Mouse (Mus musculus) heart, embryonic 16.5 days (tissue): ENCODE data around the gene C8b. TPM values are rescaled to one million over a fixed set of nuclear protein-coding genes. Genes with fewer than 3 reads are reported as not detected.

Experiments
- ATAC-seq: fragments of 200-750 bp; cut with Nextera tagmentation; replicated peaks from 2 replicates; pipeline ENCODE4 v1.8.0; 2017; ENCODE audit warnings: moderate number of reproducible peaks; ENCODE audit not compliant: insufficient read depth, low FRiP score; ENCODE audit errors: extremely low read depth
- H3K27ac ChIP-seq: fragments of 300-500 bp; sonication (generic); 2 replicates; pipeline ENCODE4 v1.5.1; 2014; ENCODE audit warnings: mild to moderate bottlenecking, low read length, control low read depth, moderate library complexity
- H3K27me3 ChIP-seq: fragments of 300-500 bp; sonication (generic); 2 replicates; pipeline ENCODE4 v1.6.1; 2014; ENCODE audit warnings: low read length, mixed read lengths; ENCODE audit not compliant: control insufficient read depth, insufficient read depth
- H3K36me3 ChIP-seq: fragments of 300-500 bp; sonication (generic); 2 replicates; pipeline ENCODE4 v1.6.1; 2014; ENCODE audit not compliant: control insufficient read depth, insufficient read depth
- H3K4me1 ChIP-seq: fragments of 300-500 bp; sonication (generic); 2 replicates; pipeline ENCODE4 v1.6.1; 2014; ENCODE audit warnings: low read length, mixed read lengths; ENCODE audit not compliant: control insufficient read depth, insufficient read depth
- H3K4me2 ChIP-seq: fragments of 300-500 bp; sonication (generic); 2 replicates; pipeline ENCODE4 v1.6.1; 2014; ENCODE audit warnings: low read depth, mild to moderate bottlenecking, control low read depth, low read length
- H3K4me3 ChIP-seq: fragments of 300-500 bp; sonication (generic); 2 replicates; pipeline ENCODE4 v1.5.1; 2014; ENCODE audit warnings: mild to moderate bottlenecking, control low read depth, low read length
- H3K9ac ChIP-seq: fragments of 300-500 bp; sonication (generic); 2 replicates; pipeline ENCODE4 v1.6.1; 2014; ENCODE audit warnings: low read length, control low read depth
- H3K9me3 ChIP-seq: fragments of 300-500 bp; sonication (generic); replicated peaks from 2 replicates; pipeline ENCODE4 v1.6.1; 2016; ENCODE audit warnings: low read length; ENCODE audit not compliant: control insufficient read depth
- WGBS: fragments of 180-500 bp; shearing (Covaris S2); extraction: QIAGEN DNeasy Blood & Tissue Kit; methylation state at CpG from one replicate; pipeline ENCODE4 v1.1.7; 2014; 5-methylcytosine and 5-hydroxymethylcytosine counted together
- polyA plus RNA-seq: library from polyadenylated mRNA; unstranded; fragments of >200 nt; fragmentation: Nextera tagmentation; extraction: Ambion mirVana; gene quantifications from 2 replicates; pipeline ENCODE4 v1.2.1, GENCODE M21; 2015

The C8b gene
- polyA plus RNA-seq, 1 experiment from 2014 or later: 0.11 TPM

GRCm38 (mm10) chr4:104798951-104799350, 32.8 kb downstream of the C8b start:
- Histone ChIP-seq H3K36me3 (no peaks in the 10 kb centered on the region), H3K9me3 (no peaks in the 10 kb centered on the region), H3K27ac (no peak overlapping the region), H3K9ac (no peak overlapping the region), H3K4me2 (no peak overlapping the region), H3K27me3 (no peaks in the 10 kb centered on the region), H3K4me3 (no peak overlapping the region), H3K4me1 (no peaks in the 10 kb centered on the region)
- 82% methylated on average over 9 of the region's 9 CpGs for WGBS
- no peak for ATAC-seq

GRCm38 (mm10) chr4:104801625-104802024, 35.5 kb downstream of the C8b start:
- H3K27me3 ChIP-seq: no peaks in the 10 kb centered on the region
- no peaks in the 10 kb centered on the region for H3K36me3 ChIP-seq
- no peak for ATAC-seq
- no peak overlapping the region for H3K4me2 ChIP-seq
- H3K4me1 ChIP-seq: no peaks in the 10 kb centered on the region
- H3K9me3 ChIP-seq: no peaks in the 10 kb centered on the region
- WGBS: 83% methylated on average over 3 of the region's 3 CpGs
- H3K9ac ChIP-seq: no peak overlapping the region
- no peak overlapping the region for H3K4me3 ChIP-seq
- H3K27ac ChIP-seq: no peak overlapping the region

GRCm38 (mm10) chr4:104804100-104804499, 38.0 kb downstream of the C8b start:
- Histone ChIP-seq H3K4me1 (no peaks in the 10 kb centered on the region), H3K9me3 (no peaks in the 10 kb centered on the region), H3K27ac (no peak overlapping the region), H3K4me3 (no peak overlapping the region), H3K36me3 (no peaks in the 10 kb centered on the region), H3K27me3 (no peaks in the 10 kb centered on the region), H3K4me2 (no peak overlapping the region), H3K9ac (no peak overlapping the region)
- no peak for ATAC-seq
- 69% methylated on average over 4 of the region's 4 CpGs for WGBS

- no peak overlapping the region for H3K4me2 ChIP-seq
- H3K9ac ChIP-seq: no peak overlapping the region
- no peak overlapping the region for H3K27ac ChIP-seq
- ATAC-seq: no peak
- no peaks in the 10 kb centered on the region for H3K4me1 ChIP-seq
- WGBS: 78% methylated on average over 19 of the region's 19 CpGs
- H3K36me3 ChIP-seq: no peaks in the 10 kb centered on the region
- no peaks in the 10 kb centered on the region for H3K9me3 ChIP-seq
- H3K4me3 ChIP-seq: no peak overlapping the region
- H3K27me3 ChIP-seq: no peaks in the 10 kb centered on the region
Measured at GRCm38 (mm10) chr4:104805414-104806257, 39.5 kb downstream of the C8b start.

- H3K27me3 ChIP-seq: no peaks in the 10 kb centered on the region
- no peak overlapping the region for H3K9ac ChIP-seq
- H3K9me3 ChIP-seq: no peaks in the 10 kb centered on the region
- no peak overlapping the region for H3K27ac ChIP-seq
- no peak overlapping the region for H3K4me2 ChIP-seq
- H3K36me3 ChIP-seq: no peaks in the 10 kb centered on the region
- WGBS: 59% methylated on average over 10 of the region's 10 CpGs
- no peaks in the 10 kb centered on the region for H3K4me1 ChIP-seq
- no peak for ATAC-seq
- H3K4me3 ChIP-seq: no peak overlapping the region
Measured at GRCm38 (mm10) chr4:104810710-104811286, 44.7 kb downstream of the C8b start.

GRCm38 (mm10) chr4:104813617-104814016, 47.5 kb downstream of the C8b start:
- no peak for ATAC-seq
- H3K4me3 ChIP-seq: no peak overlapping the region
- no peaks in the 10 kb centered on the region for H3K36me3 ChIP-seq
- WGBS: 76% methylated on average over 2 of the region's 2 CpGs
- no peak overlapping the region for H3K4me2 ChIP-seq
- H3K4me1 ChIP-seq: no peaks in the 10 kb centered on the region
- no peak overlapping the region for H3K9ac ChIP-seq
- no peaks in the 10 kb centered on the region for H3K27me3 ChIP-seq
- H3K27ac ChIP-seq: no peak overlapping the region
- H3K9me3 ChIP-seq: no peaks in the 10 kb centered on the region

GRCm38 (mm10) chr4:104816519-104817232, 50.6 kb downstream of the C8b start:
- ATAC-seq: no peak
- 83% methylated on average over 4 of the region's 4 CpGs for WGBS
- no peak overlapping the region for H3K4me3 ChIP-seq

GRCm38 (mm10) chr4:104817509-104817908, 51.4 kb downstream of the C8b start:
- no peak overlapping the region for H3K9ac ChIP-seq
- no peak for ATAC-seq

More at GRCm38 (mm10) chr4:104816519-104817232, 50.6 kb downstream of the C8b start:
- no peaks in the 10 kb centered on the region for H3K36me3 ChIP-seq
- H3K27ac ChIP-seq: no peak overlapping the region
- H3K4me2 ChIP-seq: no peak overlapping the region
- no peaks in the 10 kb centered on the region for H3K9me3 ChIP-seq
- H3K9ac ChIP-seq: no peak overlapping the region
- H3K4me1 ChIP-seq: no peaks in the 10 kb centered on the region
- H3K27me3 ChIP-seq: no peaks in the 10 kb centered on the region

GRCm38 (mm10) chr4:104818986-104819385, 52.9 kb downstream of the C8b start:
- H3K27me3 ChIP-seq: no peaks in the 10 kb centered on the region
- 63% methylated on average over 4 of the region's 4 CpGs for WGBS
- no peak for ATAC-seq
- H3K4me3 ChIP-seq: no peak overlapping the region
- no peaks in the 10 kb centered on the region for H3K4me1 ChIP-seq
- no peak overlapping the region for H3K27ac ChIP-seq
- H3K9ac ChIP-seq: no peak overlapping the region
- no peak overlapping the region for H3K4me2 ChIP-seq
- H3K9me3 ChIP-seq: no peaks in the 10 kb centered on the region
- no peaks in the 10 kb centered on the region for H3K36me3 ChIP-seq

More at GRCm38 (mm10) chr4:104817509-104817908, 51.4 kb downstream of the C8b start:
- Histone ChIP-seq H3K36me3 (no peaks in the 10 kb centered on the region), H3K9me3 (no peaks in the 10 kb centered on the region), H3K4me3 (no peak overlapping the region), H3K27ac (no peak overlapping the region), H3K27me3 (no peaks in the 10 kb centered on the region), H3K4me1 (no peaks in the 10 kb centered on the region), H3K4me2 (no peak overlapping the region)
- 43% methylated on average over 2 of the region's 2 CpGs for WGBS
